Mouse (Mus musculus) G1E (cell line): ENCODE measurements at regions not wholly inside any gene's neighbourhood (a gene's known extent, or its start where the extent isn't known, plus 50 kb on each side); places are given as distances from the start of the nearest gene placed in this dataset.

Source experiments
- CTCF ChIP-seq: IDR thresholded peaks from 2 replicates; pipeline ENCODE4 v1.5.1; 2012; ENCODE audit warnings: low read depth, low read length, inconsistent platforms, mixed read lengths
- TAL1 ChIP-seq: conservative IDR thresholded peaks from 2 replicates; pipeline ENCODE4 v1.6.1; 2012; ENCODE audit warnings: low read depth, low read length, inconsistent platforms, mixed read lengths

DNA sequence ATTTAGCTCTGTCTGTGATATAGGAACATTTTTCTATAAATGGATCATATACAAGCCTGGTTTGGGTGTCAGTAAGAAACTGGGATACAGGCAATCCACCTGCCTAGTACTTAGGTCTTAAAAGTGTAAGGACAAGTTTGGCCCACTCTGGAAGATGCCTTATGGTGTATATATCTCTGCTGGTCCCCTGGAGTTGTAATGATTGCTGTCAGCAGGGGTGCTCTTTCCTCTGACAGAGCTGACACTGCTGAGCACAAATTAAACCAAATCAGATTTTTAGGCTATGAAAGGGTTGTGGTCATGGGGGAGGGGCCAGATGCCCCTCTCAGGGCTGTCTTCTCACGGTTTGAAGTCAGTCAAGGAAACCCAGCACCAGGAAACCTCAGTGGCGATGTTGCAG lies 141.7 kb downstream of the Samd5 start:
- TF ChIP-seq CTCF (no peak), TAL1 (no peak)
